8 mouse cellular contexts compared by ENCODE assay signal in genomic region chr5:73256352-73257065, GRCm38 (mm10). TPM values are rescaled to one million over a fixed set of nuclear protein-coding genes. Genes with fewer than 3 reads are reported as not detected.
DNase-seq lines count a peak whose midpoint lies in the region; ATAC-seq and TF ChIP-seq lines count a peak whose summit lies in the region.

Gene Fryl, minus strand, starts transcription at chr5:73256619.

- H3K36me3 ChIP-seq in hindbrain, embryonic 13.5 days: no peaks in the 10 kb centered on the region

- in situ Hi-C loops in Patski (cut with MboI; ENCODE audit: low pct_unique_long_range_greater_than_20kb): no loop called here

- H3K9ac ChIP-seq in hindbrain, embryonic 13.5 days: peak within 1 kb of the TSS; percentile 96

- under 1% methylated on average over 44 of the region's 44 CpGs for WGBS in hindbrain, embryonic 13.5 days

- DNase-seq in Patski (ENCODE audit: low read depth, low spot score): peak; percentile 97
- peak; percentile 98 to 100 for DNase-seq in cerebellum, postnatal 14 days
- peak; percentile 90 to 94 for DNase-seq in frontal cortex, postnatal 14 days (ENCODE audit: low spot score in 2 of 2)
- DNase-seq in layer of hippocampus, postnatal 25 days (ENCODE audit: extremely low spot score in 1 of 2, low spot score in 1 of 2): peak; percentile 75 to 85
- peak; percentile 98 for DNase-seq in lung, postnatal 25 days (ENCODE audit: low spot score)
- peak; percentile 98 for DNase-seq in retina, embryonic 14.5 days (ENCODE audit: low spot score)
- DNase-seq in thymus, postnatal 4 days: peak; percentile 97

- CTCF ChIA-PET in Patski (lab: Charles Lee): interaction anchor here (1.2 kb wide), 1 partner anchor 123 kb away, joined by 4 read pairs; no protein-coding TSS in a partner anchor

- no peaks in the 10 kb centered on the region for H3K27me3 ChIP-seq in Patski
- H3K27me3 ChIP-seq in hindbrain, embryonic 13.5 days: no peaks in the 10 kb centered on the region

- no peaks in the 10 kb centered on the region for H3K9me3 ChIP-seq in hindbrain, embryonic 13.5 days

- H3K4me2 ChIP-seq in hindbrain, embryonic 13.5 days: peak within 1 kb of the TSS; percentile 73

- H3K4me3 ChIP-seq in hindbrain, embryonic 13.5 days: peak within 1 kb of the TSS; percentile 94

- H3K4me1 ChIP-seq in hindbrain, embryonic 13.5 days (replicated peaks): peaks cover 20% of the 10 kb centered on the region

- ATAC-seq in Patski: peak; percentile 96
- ATAC-seq in hindbrain, embryonic 13.5 days (ENCODE audit: low FRiP score): peak; percentile 99

- TF ChIP-seq CTCF in Patski (IDR thresholded peaks at IDR 0.05): no peak

- POLR2A ChIA-PET in Patski (lab: Charles Lee): interaction anchor here (0.6 to 1.1 kb wide), 2 partner anchors 35 to 120 kb away, joined by 3 read pairs; no protein-coding TSS in a partner anchor

- H3K27ac ChIP-seq in hindbrain, embryonic 13.5 days: peak within 1 kb of the TSS; percentile 97

RNA-seq across cellular contexts. Expression of gene Fryl, which starts in this region (rescaled TPM):
- polyA plus RNA-seq in Patski (2021): 30.8 TPM
- 45.5 and 47.7 TPM in 2 replicates for polyA plus RNA-seq in hindbrain, embryonic 13.5 days (2015; fragmentation: Nextera tagmentation; extraction: Ambion mirVana)
- total RNA-seq in layer of hippocampus, postnatal 25 days (2021): 10 to 100 TPM; 60.0 to 65.0 TPM

Comparison
In these comparisons a context has a peak if more than half of its experiments do, and no peak if none do; other contexts are left out.
1. Peak in every context shown above with its lines: DNase-seq, ATAC-seq, H3K4me3 ChIP-seq and H3K27ac ChIP-seq.